Mouse (Mus musculus): ENCODE measurements around the gene Unc119b. TPM values are rescaled to one million over a fixed set of nuclear protein-coding genes. Genes with fewer than 3 reads are reported as not detected.
"Not testable (repeated sequence)": the region's sequence is repeated elsewhere in the genome, so short reads cannot be mapped to it uniquely, and the experiment has no call there.

Gene Unc119b
- total RNA-seq (2021) = 10 to 100 TPM; 22.5 to 27.2 TPM

- peak; percentile 73 to 91 for DNase-seq (ENCODE audit: extremely low spot score in 1 of 2, low spot score in 2 of 2)
- intact Hi-C loops (cut with DNase I) = no loop called here
Measured at GRCm38 (mm10) chr5:115134234-115135165, at the start of gene Unc119b. Unc119b (minus strand) TSS chr5:115134975.

DNA sequence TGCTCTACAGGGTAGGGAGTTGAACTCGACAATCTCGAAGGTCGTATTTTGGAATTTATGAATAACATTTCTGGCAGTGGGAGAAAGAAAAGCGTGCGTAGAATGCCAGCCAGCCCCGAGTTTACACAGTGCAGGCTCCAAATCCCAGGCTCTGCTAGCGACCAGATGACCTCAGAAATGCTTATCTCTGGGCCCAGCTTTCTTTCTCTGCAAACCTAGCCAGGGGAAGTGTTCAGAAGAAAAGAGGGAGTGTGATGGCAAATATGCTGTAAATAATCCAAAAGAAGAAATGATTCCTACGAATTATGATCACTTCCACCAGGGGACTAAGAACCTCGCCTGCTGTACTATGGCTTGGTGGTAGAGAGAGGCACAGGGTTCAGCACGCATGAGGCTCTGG, 48.7 kb upstream of the Unc119b start:
- DNase-seq (ENCODE audit: extremely low spot score in 1 of 2, low spot score in 2 of 2) = no peak
- intact Hi-C loops (cut with DNase I) = no loop called here

GRCm38 (mm10) chr5:115182925-115183324, 48.1 kb upstream of the Unc119b start:
- intact Hi-C loops (cut with DNase I) = no loop called here
- DNase-seq (ENCODE audit: extremely low spot score in 1 of 2, low spot score in 2 of 2) = no peak

GRCm38 (mm10) chr5:115181248-115181940, 46.6 kb upstream of the Unc119b start:
- intact Hi-C loops (cut with DNase I) = no loop called here
- peak in 1 of 2 experiments; percentile 59 for DNase-seq (ENCODE audit: extremely low spot score in 1 of 2, low spot score in 2 of 2)

DNA sequence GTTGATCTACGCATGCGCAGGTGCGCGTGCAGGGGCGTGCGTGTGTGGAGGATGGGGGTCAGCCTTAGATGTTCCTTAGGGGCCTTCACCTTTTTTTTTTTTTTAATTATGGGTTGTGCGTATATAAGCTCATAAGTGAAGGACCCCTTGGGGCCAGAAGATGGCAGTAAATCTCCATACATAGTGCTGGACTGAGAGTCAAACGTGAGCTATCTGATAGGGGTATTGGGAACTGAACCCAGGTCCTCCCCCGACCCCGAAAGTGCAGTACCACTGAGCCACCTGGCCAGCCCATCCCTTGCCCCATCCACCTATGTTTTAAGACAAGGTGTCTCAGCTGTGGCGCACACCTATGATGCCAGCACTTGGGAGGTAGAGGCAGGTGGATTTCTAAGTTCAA, 44.8 kb upstream of the Unc119b start:
- no peak for DNase-seq (ENCODE audit: extremely low spot score in 1 of 2, low spot score in 2 of 2)
- intact Hi-C loops (cut with DNase I) = no loop called here

GRCm38 (mm10) chr5:115177866-115178265, 43.1 kb upstream of the Unc119b start:
- no peak for DNase-seq (ENCODE audit: extremely low spot score in 1 of 2, low spot score in 2 of 2)
- intact Hi-C loops (cut with DNase I) = no loop called here

DNA sequence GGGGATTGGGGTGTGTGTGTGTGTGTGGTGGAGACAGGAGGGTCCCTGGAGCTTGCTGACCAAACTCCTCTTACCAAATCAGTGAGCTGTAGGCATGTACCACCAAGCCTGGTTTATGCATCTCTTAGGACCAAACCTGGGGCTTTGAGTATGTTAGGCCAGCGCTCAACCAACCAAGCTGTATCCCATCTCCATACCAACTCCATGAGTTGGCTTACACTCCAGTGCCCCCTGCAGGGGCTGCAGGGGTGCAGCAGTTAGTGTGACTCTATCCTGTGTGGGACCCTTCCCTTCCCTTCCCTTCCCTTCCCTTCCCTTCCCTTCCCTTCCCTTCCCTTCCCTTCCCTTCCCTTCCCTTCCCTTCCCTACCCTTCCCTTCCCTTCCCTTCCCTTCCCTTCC, 39.8 kb upstream of the Unc119b start:
- no peak for DNase-seq (ENCODE audit: extremely low spot score in 1 of 2, low spot score in 2 of 2)
- intact Hi-C loops (cut with DNase I) = loop anchor here (5.0 kb wide), 1 partner anchor 58 kb away; no protein-coding TSS in a partner anchor

DNA sequence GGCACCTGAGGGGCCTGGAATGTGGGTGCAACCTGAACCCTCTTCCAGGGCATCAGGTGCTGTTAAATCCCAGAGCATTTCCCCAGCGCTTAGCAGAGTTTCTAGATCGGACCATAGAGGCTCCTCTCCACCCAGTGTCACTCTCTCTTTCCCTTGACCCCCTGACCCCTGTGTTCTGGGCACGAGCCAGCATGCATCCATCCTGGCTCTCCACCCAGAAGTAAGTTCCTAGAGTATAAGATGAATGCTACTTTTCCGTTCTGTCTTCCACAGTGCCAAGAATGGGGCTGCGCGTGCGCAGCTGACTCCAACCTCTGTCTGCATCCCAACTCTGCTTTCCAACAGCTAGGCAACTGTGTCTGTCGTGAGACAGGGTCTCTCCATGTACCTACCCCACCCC, 35.4 kb upstream of the Unc119b start:
- intact Hi-C loops (cut with DNase I) = loop anchor here (5.0 kb wide), 1 partner anchor 62 kb away; no protein-coding TSS in a partner anchor
- peak in 1 of 2 experiments; percentile 34 for DNase-seq (ENCODE audit: extremely low spot score in 1 of 2, low spot score in 2 of 2)

DNA sequence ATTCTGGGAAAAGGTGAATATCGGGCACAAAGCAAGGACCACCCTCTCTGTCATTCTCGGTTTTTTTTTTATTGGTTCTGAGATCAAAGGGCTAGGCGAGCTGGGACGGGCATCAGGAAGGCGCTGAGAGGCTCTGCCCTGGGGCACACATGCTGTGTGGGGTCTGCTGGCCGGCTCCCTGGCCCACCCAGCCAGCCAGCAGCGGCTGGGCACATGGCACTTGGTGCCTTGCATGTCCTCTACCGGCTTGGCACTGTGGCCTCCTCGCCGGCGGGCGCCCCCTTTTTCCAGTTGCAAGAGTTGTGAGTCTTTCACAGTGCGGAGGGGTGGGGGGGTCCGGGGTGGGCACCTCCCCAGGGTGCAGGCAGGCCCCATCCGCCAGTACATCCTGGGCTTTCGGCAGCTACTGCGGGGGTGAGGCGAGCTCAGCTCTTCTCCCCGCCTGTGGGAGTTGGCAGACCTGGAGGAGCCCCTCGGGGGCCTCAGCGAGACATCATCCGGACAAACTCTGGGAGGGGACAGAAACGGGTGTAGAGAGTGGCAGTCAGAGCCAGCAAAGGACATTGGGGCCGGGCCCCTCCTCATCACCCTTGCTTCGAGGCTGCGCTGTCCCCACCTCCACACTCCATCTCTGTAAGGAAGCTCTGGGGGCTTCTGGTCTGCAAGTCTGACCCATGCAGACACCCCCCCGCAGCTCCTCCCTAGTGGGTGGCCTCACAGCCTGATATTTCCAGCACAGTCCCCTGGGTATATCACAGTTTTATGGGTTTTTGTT, 34.1 kb upstream of the Unc119b start:
- intact Hi-C loops (cut with DNase I) = no loop called here
- DNase-seq (ENCODE audit: extremely low spot score in 1 of 2, low spot score in 2 of 2) = peak in 1 of 2 experiments; percentile 29

- intact Hi-C loops (cut with DNase I) = no loop called here
- peak in 1 of 2 experiments; percentile 38 for DNase-seq (ENCODE audit: extremely low spot score in 1 of 2, low spot score in 2 of 2)
Measured at GRCm38 (mm10) chr5:115167396-115167795, 32.6 kb upstream of the Unc119b start.

GRCm38 (mm10) chr5:115166815-115167194, 32.0 kb upstream of the Unc119b start:
- no peak for DNase-seq (ENCODE audit: extremely low spot score in 1 of 2, low spot score in 2 of 2)
- intact Hi-C loops (cut with DNase I) = no loop called here

GRCm38 (mm10) chr5:115165895-115166814, 31.4 kb upstream of the Unc119b start:
- intact Hi-C loops (cut with DNase I) = no loop called here
- peak in 1 of 2 experiments; percentile 28 for DNase-seq (ENCODE audit: extremely low spot score in 1 of 2, low spot score in 2 of 2)

DNA sequence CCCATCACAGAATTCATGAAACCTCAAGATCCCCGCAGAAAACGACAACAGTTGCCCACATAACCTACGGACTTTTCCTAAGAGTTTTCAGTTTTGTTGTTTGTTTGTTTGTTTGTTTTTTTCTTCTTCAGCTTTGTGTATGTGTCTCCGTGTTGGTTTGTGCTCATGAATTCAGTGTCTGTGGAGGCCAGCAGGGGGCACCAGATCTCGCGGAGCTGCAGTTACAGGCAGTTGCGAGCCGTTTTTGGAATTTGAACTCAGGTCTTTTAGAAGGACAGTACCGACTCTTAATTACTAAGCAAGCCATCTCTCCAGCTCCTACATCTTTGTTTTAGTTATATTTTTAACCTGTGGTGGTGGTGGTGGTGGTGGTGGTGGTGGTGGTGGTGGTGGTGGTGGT, 30.6 kb upstream of the Unc119b start:
- no peak for DNase-seq (ENCODE audit: extremely low spot score in 1 of 2, low spot score in 2 of 2)
- intact Hi-C loops (cut with DNase I) = no loop called here

DNA sequence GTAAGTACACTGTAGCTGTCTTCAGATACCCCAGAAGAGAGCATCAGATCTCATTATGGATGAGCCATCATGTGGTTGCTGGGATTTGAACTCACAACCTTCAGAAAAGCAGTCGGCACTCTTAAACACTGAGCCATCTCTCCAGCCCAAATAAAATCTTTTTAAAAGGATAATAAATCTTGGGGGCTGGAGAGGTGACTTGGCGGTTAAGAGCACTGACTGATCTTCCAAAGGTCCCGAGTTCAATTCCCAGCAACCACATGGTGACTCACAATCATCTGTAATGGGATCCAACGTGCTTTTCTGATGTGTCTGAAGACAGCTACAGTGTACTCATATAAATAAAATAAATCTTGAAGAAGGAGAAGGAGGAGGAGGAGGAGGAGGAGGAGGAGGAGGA, 29.7 kb upstream of the Unc119b start:
- DNase-seq (ENCODE audit: extremely low spot score in 1 of 2, low spot score in 2 of 2) = not testable (repeated sequence)
- intact Hi-C loops (cut with DNase I) = loop anchor here (5.0 kb wide), 1 partner anchor 37 kb away; no protein-coding TSS in a partner anchor

DNA sequence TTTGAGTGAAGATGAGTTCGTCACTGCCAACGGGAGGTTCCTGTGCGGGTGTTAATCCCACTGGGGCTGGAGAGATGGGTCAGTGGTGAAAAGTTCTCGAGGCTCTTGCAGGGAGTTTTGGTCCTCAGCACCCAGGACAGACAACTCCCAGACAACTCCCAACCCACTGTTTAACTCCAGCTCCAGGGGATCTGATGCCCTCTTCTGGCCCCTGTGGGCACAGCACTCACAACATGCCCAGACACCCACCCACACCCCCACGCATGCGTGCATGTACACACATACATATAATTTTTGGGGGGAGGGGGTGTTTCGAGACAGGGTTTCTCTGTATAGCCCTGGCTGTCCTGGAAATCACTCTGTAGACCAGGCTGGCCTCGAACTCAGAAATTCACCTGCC, 28.8 kb upstream of the Unc119b start:
- intact Hi-C loops (cut with DNase I) = loop anchor here (5.0 kb wide), 1 partner anchor 36 kb away; no protein-coding TSS in a partner anchor
- peak in 1 of 2 experiments; percentile 70 for DNase-seq (ENCODE audit: extremely low spot score in 1 of 2, low spot score in 2 of 2)

DNA sequence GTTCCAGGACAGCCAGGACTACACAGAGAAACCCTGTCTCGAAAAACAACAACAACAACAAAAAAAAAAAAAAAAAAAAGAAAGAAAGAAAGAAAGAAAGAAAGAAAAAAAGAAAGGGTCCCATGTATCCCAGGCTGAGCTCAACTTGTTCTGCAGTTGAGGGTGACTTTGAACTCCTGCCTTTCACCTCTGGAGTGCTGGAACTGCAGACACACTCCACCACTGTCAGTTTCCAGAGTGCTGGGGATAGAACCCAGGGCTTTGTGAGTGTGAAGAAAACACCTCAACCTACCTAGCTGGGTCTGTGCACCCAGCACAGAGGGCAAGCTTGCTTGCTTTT, 27.1 kb upstream of the Unc119b start:
- not testable (repeated sequence) for DNase-seq (ENCODE audit: extremely low spot score in 1 of 2, low spot score in 2 of 2)
- intact Hi-C loops (cut with DNase I) = loop anchor here (5.0 kb wide), 1 partner anchor 35 kb away; no protein-coding TSS in a partner anchor

DNA sequence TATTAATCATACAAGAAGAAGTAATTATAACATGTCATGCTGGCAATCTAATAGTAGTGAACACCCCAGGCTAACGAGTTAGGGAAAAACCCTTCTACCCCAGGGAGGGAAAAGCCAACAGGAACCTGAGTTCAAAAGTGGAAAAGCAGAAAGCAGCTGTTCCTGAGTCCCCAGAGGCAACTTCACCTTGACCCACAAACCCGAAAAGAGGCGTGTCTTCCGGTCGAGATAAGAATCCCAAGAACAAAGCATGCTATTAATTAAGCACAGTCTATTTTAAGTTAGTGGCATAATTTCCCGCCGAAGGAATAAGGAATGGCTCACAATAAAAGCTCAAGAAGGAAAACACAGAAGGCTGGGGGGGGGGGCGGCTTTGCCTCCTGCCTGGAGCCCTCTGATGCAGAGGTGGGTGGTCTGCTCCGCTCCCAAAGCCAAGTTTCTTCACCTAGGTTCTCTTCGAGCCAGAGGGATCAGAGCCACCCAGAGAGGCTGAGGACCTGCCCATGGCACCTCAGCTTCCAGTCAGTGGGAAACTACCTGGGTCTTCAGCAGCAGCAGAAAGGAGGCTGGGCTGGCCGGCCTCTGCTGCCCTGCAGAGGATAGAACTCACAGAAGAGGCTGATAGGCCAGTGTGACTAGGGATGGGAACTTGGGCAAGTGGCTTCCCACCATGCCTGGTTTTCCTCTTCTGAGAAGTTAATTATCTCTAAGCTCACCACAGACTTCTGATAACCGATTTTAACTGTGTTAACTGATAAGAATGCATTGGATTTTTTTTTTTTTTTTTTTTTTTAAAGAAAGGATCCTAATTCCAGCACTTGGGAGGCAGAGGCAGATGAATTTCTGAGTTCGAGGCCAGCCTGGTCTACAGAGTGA, 26.5 kb upstream of the Unc119b start:
- intact Hi-C loops (cut with DNase I) = loop anchor here (5.0 kb wide), 1 partner anchor 34 kb away; no protein-coding TSS in a partner anchor

More for the DNA sequence above, 26.5 kb upstream of the Unc119b start:
- DNase-seq (ENCODE audit: extremely low spot score in 1 of 2, low spot score in 2 of 2) = no peak
